Mouse (Mus musculus) forebrain, postnatal 0 days (tissue): ENCODE measurements around the gene 9830107B12Rik. TPM values are rescaled to one million over a fixed set of nuclear protein-coding genes. Genes with fewer than 3 reads are reported as not detected.
A peak's percentile ranks its signal among the peaks of the same experiment; 100 is the strongest.

Source experiments
- ATAC-seq: fragments of 200-750 bp; cut with Nextera tagmentation; 2 replicates; pipeline ENCODE4 v1.8.0; 2017; ENCODE audit warnings: mild to moderate bottlenecking, moderate library complexity
- DNase-seq: peaks from one replicate; pipeline ENCODE4 v3.0.0-alpha.2; 2015
- H3K27ac ChIP-seq: fragments of 300-500 bp; sonication (generic); 2 replicates; pipeline ENCODE4 v1.5.1; 2014; ENCODE audit warnings: low read depth, mild to moderate bottlenecking, antibody characterized with exemption, low read length, moderate library complexity, mixed read lengths
- H3K27me3 ChIP-seq: fragments of 300-500 bp; sonication (generic); 2 replicates; pipeline ENCODE4 v1.6.1; 2014; ENCODE audit warnings: mild to moderate bottlenecking, low read length, mixed read lengths; ENCODE audit not compliant: insufficient read depth
- H3K36me3 ChIP-seq: fragments of 300-500 bp; sonication (generic); 2 replicates; pipeline ENCODE4 v1.6.1; 2014; ENCODE audit warnings: mild to moderate bottlenecking, moderate library complexity; ENCODE audit not compliant: insufficient read depth
- H3K4me1 ChIP-seq: fragments of 300-500 bp; sonication (generic); 2 replicates; pipeline ENCODE4 v1.6.1; 2014; ENCODE audit warnings: antibody characterized with exemption; ENCODE audit not compliant: insufficient read depth
- H3K4me2 ChIP-seq: fragments of 300-500 bp; sonication (generic); 2 replicates; pipeline ENCODE4 v1.6.1; 2014; ENCODE audit warnings: low read depth, mild to moderate bottlenecking, moderate library complexity
- H3K4me3 ChIP-seq: fragments of 300-500 bp; sonication (generic); 2 replicates; pipeline ENCODE4 v1.5.1; 2014; ENCODE audit warnings: low read depth, low read length, mixed read lengths
- H3K9ac ChIP-seq: fragments of 300-500 bp; sonication (generic); 2 replicates; pipeline ENCODE4 v1.6.1; 2014; ENCODE audit warnings: mild to moderate bottlenecking
- H3K9me3 ChIP-seq: fragments of 300-500 bp; sonication (generic); 2 replicates; pipeline ENCODE4 v1.6.1; 2016; ENCODE audit warnings: low read length
- CTCF ChIP-seq: sonication (generic); IDR thresholded peaks from 2 replicates; pipeline ENCODE4 v1.5.1; 2016; ENCODE audit warnings: antibody characterized with exemption, control low read depth, low read depth
- WGBS: fragments of 180-500 bp; shearing (Covaris S2); extraction: QIAGEN DNeasy Blood & Tissue Kit; methylation state at CpG from one replicate; pipeline ENCODE4 v1.1.7; 2014; 5-methylcytosine and 5-hydroxymethylcytosine counted together
- polyA plus RNA-seq: library from polyadenylated mRNA; unstranded; fragments of >200 nt; fragmentation: Nextera tagmentation; extraction: Ambion mirVana; gene quantifications from 2 replicates; pipeline ENCODE4 v1.2.1, GENCODE M21; 2015
- total RNA-seq: library from RNA; depleted of rRNA; stranded (reverse); fragments of >200 nt; gene quantifications from 2 replicates; pipeline ENCODE4 v1.2.3, GENCODE M21; 2014

9830107B12Rik gene
- total and polyA plus RNA-seq, 2 experiments from 2014 or later, result not detected

DNA sequence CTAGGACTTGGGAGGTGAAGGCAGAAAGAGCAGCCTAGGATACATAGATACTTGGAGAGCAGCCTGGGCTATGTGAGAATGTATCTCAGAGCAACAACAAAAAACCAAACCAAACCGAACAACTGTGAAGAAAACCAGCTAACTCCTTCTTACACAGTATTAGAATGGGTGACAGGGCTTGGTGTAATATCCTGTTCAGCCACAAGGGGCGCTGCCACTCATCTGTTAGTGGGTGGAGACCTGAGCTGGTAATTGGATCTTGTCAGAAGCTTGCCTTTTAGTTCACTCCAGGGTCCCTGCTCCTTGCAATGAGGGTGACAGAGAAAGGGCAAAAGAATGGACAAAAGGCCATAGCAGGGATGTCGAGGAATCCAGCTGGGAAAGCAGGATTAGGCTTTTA is 26.4 kb downstream of the 9830107B12Rik start:
- 25% methylated on average over 3 of the region's 3 CpGs for WGBS
- no peak overlapping the region for H3K27ac ChIP-seq
- H3K4me1 ChIP-seq, result no peaks in the 10 kb centered on the region
- H3K27me3 ChIP-seq, result no peaks in the 10 kb centered on the region
- no peak overlapping the region for H3K4me2 ChIP-seq
- DNase-seq (peak; percentile 81), ATAC-seq (peak; percentile 68)
- no peak overlapping the region for H3K4me3 ChIP-seq
- TF ChIP-seq CTCF, result peak; percentile 90
- H3K9me3 ChIP-seq, result no peaks in the 10 kb centered on the region
- no peak overlapping the region for H3K9ac ChIP-seq
- no peaks in the 10 kb centered on the region for H3K36me3 ChIP-seq

DNA sequence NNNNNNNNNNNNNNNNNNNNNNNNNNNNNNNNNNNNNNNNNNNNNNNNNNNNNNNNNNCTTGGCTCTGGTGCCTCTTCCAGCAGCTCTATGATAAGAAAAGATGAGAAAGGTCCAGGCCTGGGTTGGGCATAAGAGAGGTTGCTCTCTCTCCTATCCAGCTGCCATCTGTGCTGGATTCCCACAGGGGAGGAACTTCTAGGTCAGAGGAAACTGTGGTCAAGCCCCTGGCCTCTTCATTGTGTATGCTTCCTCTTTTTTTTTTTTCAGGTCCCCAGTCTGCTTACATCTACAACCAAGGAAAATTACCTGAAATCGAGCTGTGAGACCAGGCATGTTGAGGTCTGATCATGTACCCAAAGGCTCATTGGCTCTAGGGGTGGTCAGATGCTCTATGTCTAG is 27.5 kb downstream of the 9830107B12Rik start:
- H3K4me1 ChIP-seq, result no peaks in the 10 kb centered on the region
- no peak overlapping the region for H3K4me3 ChIP-seq
- TF ChIP-seq CTCF, result no peak
- no peaks in the 10 kb centered on the region for H3K36me3 ChIP-seq
- DNase-seq, result no peak
- WGBS, result 61% methylated on average over 1 of the region's 1 CpGs
- H3K9ac ChIP-seq, result no peak overlapping the region
- H3K4me2 ChIP-seq, result no peak overlapping the region
- H3K27me3 ChIP-seq, result no peaks in the 10 kb centered on the region
- H3K9me3 ChIP-seq, result no peaks in the 10 kb centered on the region
- ATAC-seq, result no peak
- no peak overlapping the region for H3K27ac ChIP-seq

DNA sequence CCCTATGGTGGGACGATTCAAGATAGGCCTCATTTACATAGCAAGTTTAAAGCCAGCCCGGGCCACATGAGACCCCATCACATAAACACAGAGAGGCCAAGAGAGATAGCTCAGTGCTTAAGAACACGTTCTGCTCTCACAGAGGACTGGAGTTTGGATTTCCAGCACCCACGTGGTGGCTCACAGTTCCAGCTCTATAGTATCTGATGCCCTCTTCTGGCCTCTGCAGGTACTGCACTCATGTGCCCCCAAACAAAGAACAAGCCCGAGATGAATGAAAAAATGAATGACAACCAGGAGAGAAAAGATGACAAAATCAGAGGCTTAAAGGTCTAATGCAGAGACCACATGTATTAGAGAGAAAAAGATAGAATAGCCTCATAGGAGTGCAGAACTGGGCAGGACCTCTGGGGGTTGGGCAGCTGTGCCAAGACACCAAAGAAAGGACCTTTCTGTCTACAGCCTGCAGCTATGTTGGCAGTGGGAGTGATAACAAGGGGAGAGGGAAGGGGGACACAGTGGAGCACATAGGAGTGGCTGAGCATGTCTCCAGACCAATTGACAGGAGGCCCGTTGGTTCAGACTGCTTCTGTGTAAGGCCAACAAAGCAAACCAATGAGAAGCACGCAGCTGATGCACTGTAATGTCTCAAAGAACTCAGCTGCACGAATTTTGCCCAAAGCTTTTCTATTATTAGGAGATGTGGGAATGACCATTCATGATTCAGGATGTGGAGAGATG is 35.4 kb downstream of the 9830107B12Rik start:
- no peaks in the 10 kb centered on the region for H3K9me3 ChIP-seq
- no peak overlapping the region for H3K4me3 ChIP-seq
- 40% methylated on average over 8 of the region's 8 CpGs for WGBS
- no peaks in the 10 kb centered on the region for H3K27me3 ChIP-seq
- no peaks in the 10 kb centered on the region for H3K36me3 ChIP-seq
- H3K4me1 ChIP-seq, result no peaks in the 10 kb centered on the region
- peak; percentile 64 for TF ChIP-seq CTCF
- H3K9ac ChIP-seq, result no peak overlapping the region
- DNase-seq (no peak), ATAC-seq (peak; percentile 60)
- no peak overlapping the region for H3K4me2 ChIP-seq
- H3K27ac ChIP-seq, result no peak overlapping the region

GRCm38 (mm10) chr17:48108520-48108919 is 37.5 kb downstream of the 9830107B12Rik start:
- TF ChIP-seq CTCF, result no peak

DNA sequence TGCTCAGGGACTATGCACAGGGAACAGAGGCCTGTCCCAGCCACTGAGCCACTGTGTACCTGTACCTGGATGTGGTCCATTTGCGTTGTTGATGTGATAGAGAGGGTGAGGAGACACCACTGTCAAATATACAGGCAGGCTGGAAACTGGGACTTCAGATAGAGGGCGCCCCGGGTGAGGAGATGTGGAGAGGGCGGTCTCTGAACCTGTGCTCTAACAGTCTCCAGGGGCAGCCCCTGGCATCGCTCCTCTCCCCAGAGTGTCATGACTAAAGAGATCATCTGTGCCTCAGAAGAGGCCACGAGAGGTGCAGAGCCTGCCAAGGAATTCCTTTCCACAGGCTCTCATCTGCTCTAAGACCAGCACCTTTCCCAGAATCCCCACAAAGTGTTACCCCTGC is 38.2 kb downstream of the 9830107B12Rik start:
- H3K4me2 ChIP-seq, result no peak overlapping the region
- peak; percentile 19; the same call in 1 of the 2 replicates for TF ChIP-seq CTCF
- H3K4me3 ChIP-seq, result no peak overlapping the region
- ATAC-seq (no peak), DNase-seq (no peak)
- no peak overlapping the region for H3K9ac ChIP-seq
- H3K27me3 ChIP-seq, result no peaks in the 10 kb centered on the region
- no peaks in the 10 kb centered on the region for H3K4me1 ChIP-seq
- H3K27ac ChIP-seq, result no peak overlapping the region
- no peaks in the 10 kb centered on the region for H3K9me3 ChIP-seq
- WGBS, result 65% methylated on average over 6 of the region's 6 CpGs
- H3K36me3 ChIP-seq, result no peaks in the 10 kb centered on the region

More at GRCm38 (mm10) chr17:48108520-48108919, 37.5 kb downstream of the 9830107B12Rik start:
- no peak for DNase-seq
- Histone ChIP-seq H3K4me1 (no peaks in the 10 kb centered on the region), H3K36me3 (no peaks in the 10 kb centered on the region), H3K9me3 (no peaks in the 10 kb centered on the region), H3K4me2 (no peak overlapping the region), H3K27ac (no peak overlapping the region), H3K4me3 (no peak overlapping the region), H3K27me3 (no peaks in the 10 kb centered on the region), H3K9ac (no peak overlapping the region)
- WGBS, result 79% methylated on average over 3 of the region's 3 CpGs
- ATAC-seq, result no peak

- WGBS, result 46% methylated on average over 4 of the region's 4 CpGs
- no peaks in the 10 kb centered on the region for H3K36me3 ChIP-seq
- no peaks in the 10 kb centered on the region for H3K9me3 ChIP-seq
- TF ChIP-seq CTCF, result no peak
- H3K4me3 ChIP-seq, result no peak overlapping the region
- no peak overlapping the region for H3K4me2 ChIP-seq
- no peak overlapping the region for H3K27ac ChIP-seq
- no peak for DNase-seq
- no peaks in the 10 kb centered on the region for H3K4me1 ChIP-seq
- ATAC-seq, result no peak
- H3K9ac ChIP-seq, result no peak overlapping the region
- H3K27me3 ChIP-seq, result no peaks in the 10 kb centered on the region
Observed at GRCm38 (mm10) chr17:48107333-48107732, 38.7 kb downstream of the 9830107B12Rik start.
